Mouse (Mus musculus) lung, embryonic 14.5 days (tissue): ENCODE results near the gene Gm49396. TPM values are rescaled to one million over a fixed set of nuclear protein-coding genes. Genes with fewer than 3 reads are reported as not detected.
A peak's percentile ranks its signal among the peaks of the same experiment; 100 is the strongest.

Source experiments
- ATAC-seq: fragments of 200-750 bp; cut with Nextera tagmentation; 2 replicates; pipeline ENCODE4 v1.8.0; 2017; ENCODE audit warnings: mild to moderate bottlenecking, moderate TSS enrichment, moderate library complexity; ENCODE audit not compliant: insufficient read depth
- DNase-seq: peaks from one replicate; pipeline ENCODE4 v3.0.0-alpha.2; 2015
- H3K27ac ChIP-seq: fragments of 300-500 bp; sonication (generic); 2 replicates; pipeline ENCODE4 v1.5.1; 2014; ENCODE audit warnings: low read depth, mild to moderate bottlenecking, moderate library complexity
- H3K27me3 ChIP-seq: fragments of 300-500 bp; sonication (generic); 2 replicates; pipeline ENCODE4 v1.6.1; 2014; ENCODE audit warnings: low read length, control low read depth; ENCODE audit not compliant: insufficient read depth
- H3K36me3 ChIP-seq: fragments of 300-500 bp; sonication (generic); 2 replicates; pipeline ENCODE4 v1.6.1; 2014; ENCODE audit warnings: control low read depth; ENCODE audit not compliant: insufficient read depth
- H3K4me1 ChIP-seq: fragments of 300-500 bp; sonication (generic); 2 replicates; pipeline ENCODE4 v1.6.1; 2014; ENCODE audit warnings: antibody characterized with exemption, control low read depth; ENCODE audit not compliant: insufficient read depth
- H3K4me2 ChIP-seq: fragments of 300-500 bp; sonication (generic); 2 replicates; pipeline ENCODE4 v1.6.1; 2014; ENCODE audit warnings: mild to moderate bottlenecking
- H3K4me3 ChIP-seq: fragments of 300-500 bp; sonication (generic); 2 replicates; pipeline ENCODE4 v1.5.1; 2014; ENCODE audit warnings: low read depth, low read length
- H3K9ac ChIP-seq: fragments of 300-500 bp; sonication (generic); 2 replicates; pipeline ENCODE4 v1.6.1; 2014
- H3K9me3 ChIP-seq: fragments of 300-500 bp; sonication (generic); 2 replicates; pipeline ENCODE4 v1.6.1; 2016; ENCODE audit warnings: low read depth, low read length, control low read depth
- CTCF ChIP-seq: IDR thresholded peaks from 2 replicates; pipeline ENCODE4 v1.5.1; 2016; ENCODE audit warnings: antibody characterized with exemption, low read depth
- WGBS: fragments of 180-500 bp; shearing (Covaris S2); extraction: QIAGEN DNeasy Blood & Tissue Kit; methylation state at CpG from one replicate; pipeline ENCODE4 v1.1.7; 2014; 5-methylcytosine and 5-hydroxymethylcytosine counted together
- polyA plus RNA-seq: library from polyadenylated mRNA; unstranded; fragments of >200 nt; fragmentation: Nextera tagmentation; extraction: Ambion mirVana; gene quantifications from 2 replicates; pipeline ENCODE4 v1.2.1, GENCODE M21; 2014

The Gm49396 gene
- polyA plus RNA-seq, 1 experiment from 2014 or later: 9.9 TPM

DNA sequence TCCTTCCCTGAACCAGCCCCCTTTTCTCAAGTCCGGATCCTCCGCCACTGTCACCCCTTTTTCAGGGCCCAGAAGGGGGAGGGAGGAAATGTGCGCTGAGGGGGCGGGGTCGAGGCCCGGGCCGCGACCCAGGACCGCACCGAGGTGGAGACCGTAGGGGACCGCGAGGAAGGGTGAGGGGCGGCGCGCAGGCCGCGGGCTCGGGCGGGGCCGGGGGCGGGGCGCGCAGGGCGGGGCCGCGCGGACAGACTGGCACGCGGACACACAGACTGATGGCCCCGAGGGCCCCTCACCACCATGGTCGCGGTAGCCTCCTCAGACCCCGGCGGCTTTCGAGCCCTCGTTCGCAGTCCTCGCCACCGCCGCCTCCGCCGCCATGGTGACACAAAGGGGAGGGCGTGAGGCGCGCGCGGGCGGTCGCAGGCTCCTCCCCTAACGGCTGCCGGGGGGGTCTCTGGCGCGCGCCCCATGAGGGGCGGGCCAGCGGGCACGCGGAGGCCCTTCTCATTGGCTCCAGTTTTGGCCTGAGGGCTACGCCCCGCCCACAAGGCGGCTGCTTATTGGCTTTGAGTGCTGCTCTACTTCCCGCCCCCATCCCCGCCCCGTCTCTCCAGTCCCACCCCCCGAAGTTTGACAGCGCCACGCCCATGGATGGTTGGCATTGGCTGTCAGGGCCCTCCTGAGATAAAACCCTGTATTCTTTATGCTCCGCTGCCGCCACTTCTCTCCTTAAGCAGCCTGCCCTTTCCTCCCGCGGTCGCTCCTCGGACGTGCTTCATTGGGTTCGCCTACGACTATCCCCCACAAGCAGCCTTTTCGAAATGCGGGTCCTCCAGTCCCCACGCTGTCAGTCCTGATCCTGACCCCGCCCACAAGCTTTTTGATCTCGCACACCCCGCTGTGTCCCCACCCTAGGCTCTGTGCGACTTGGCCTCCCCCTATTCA is 28.2 kb upstream of the Gm49396 start, which contains the start of gene Arhgap33:
Arhgap33 (minus strand) TSS at position 428 of the 945 bp plus-strand sequence.
- H3K27me3 ChIP-seq: no peaks in the 10 kb centered on the region
- peaks cover 15% of the 10 kb centered on the region; the same call in 1 of the 2 replicates for H3K4me1 ChIP-seq
- H3K4me2 ChIP-seq: peak within 1 kb of the TSS; percentile 92
- H3K9ac ChIP-seq: peak within 1 kb of the TSS; percentile 69
- peaks cover 40% of the 10 kb centered on the region for H3K36me3 ChIP-seq
- ATAC-seq (peak; percentile 89), DNase-seq (peak; percentile 99)
- H3K9me3 ChIP-seq: no peaks in the 10 kb centered on the region
- peak within 1 kb of the TSS; percentile 50 for H3K27ac ChIP-seq
- no peak for TF ChIP-seq CTCF
- H3K4me3 ChIP-seq: peak within 1 kb of the TSS; percentile 65
- WGBS: under 1% methylated on average over 68 of the region's 84 CpGs

DNA sequence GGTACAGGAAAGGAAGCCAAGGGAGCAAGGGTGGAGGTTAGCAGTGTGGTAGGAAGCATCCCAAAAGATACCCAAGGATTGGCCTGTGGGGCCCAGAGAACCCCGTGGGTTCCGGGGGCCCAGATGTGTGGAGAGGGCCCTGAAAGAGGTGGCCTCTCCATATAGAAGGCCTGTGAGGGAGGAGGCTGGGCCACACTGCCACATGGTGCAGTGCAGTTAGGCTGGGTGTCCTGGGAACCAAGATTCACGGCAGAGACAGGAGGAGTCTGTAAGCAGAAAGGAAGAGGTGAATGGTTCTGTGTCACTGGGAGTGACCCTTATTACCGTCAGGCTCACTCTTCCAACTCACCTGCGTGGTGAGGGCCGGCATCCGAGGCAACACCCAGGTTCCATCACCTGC is 22.6 kb upstream of the Gm49396 start:
- DNase-seq: no peak
- Histone ChIP-seq H3K4me3 (no peak overlapping the region), H3K9ac (no peak overlapping the region), H3K36me3 (peaks cover 57% of the 10 kb centered on the region), H3K4me2 (no peak overlapping the region), H3K9me3 (no peaks in the 10 kb centered on the region), H3K27ac (no peak overlapping the region), H3K27me3 (no peaks in the 10 kb centered on the region), H3K4me1 (no peaks in the 10 kb centered on the region)
- WGBS: 83% methylated on average over 7 of the region's 7 CpGs
- no peak for TF ChIP-seq CTCF
- ATAC-seq: no peak

DNA sequence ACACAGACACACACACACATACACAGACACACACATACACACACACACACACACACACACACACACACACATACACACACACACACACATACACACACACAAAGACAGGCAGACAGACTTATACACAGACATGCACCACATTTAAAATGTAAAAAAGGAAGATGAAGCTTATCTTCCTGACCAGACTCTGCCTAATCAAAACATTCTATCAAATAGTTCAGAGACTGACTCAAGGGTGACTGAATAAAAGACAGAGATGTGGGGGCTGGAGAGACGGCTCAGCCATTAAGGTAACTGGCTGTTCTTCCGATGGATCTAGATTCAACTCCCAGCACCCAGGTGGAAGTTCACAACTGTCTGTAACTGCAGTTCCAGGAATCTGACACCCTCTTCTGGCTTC is 18.8 kb upstream of the Gm49396 start:
- Histone ChIP-seq H3K4me2 (no peak overlapping the region), H3K9me3 (no peaks in the 10 kb centered on the region), H3K36me3 (peaks cover 77% of the 10 kb centered on the region), H3K27me3 (no peaks in the 10 kb centered on the region), H3K9ac (no peak overlapping the region), H3K4me3 (no peak overlapping the region), H3K27ac (no peak overlapping the region), H3K4me1 (no peaks in the 10 kb centered on the region)
- DNase-seq (no peak), ATAC-seq (no peak)
- TF ChIP-seq CTCF: no peak
- WGBS: 77% methylated on average over 2 of the region's 2 CpGs

DNA sequence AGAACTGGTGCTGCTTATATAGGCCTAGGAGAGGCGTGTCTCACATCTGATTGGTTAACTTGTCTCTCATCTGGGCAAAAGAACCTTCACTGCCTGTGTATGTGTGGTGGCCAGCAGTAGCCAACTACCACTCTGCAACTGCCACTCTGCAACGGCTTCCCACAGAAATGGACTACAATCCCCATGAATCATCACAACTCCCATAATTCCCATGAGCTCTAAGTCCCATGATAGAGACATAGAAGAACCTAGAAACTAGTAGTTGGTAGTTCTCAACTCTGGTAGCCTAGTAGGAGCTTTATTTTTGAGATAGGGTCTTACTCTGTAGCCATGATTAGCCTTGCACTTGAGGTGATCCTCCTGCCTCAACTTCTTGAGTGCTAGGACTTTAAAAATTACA is 13.3 kb upstream of the Gm49396 start:
- ATAC-seq: no peak

DNA sequence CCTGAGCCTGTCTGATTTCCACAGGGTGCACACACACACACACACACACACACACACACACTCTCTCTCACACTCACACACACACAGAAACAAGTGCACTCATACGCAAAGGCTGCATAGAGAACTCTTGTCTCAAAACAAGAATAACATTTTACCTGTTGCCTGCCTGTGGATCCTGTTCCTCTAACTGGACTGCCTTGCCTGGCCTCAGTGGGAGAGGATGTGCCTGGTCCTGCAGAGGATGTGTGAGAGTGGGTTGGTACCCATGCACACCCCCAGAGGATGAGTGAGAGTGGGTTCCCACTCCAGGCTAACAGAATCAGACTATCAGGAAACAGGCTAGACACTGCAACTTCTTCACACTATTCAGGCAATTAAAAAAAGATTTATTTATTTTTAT is 12.5 kb upstream of the Gm49396 start:
- no peaks in the 10 kb centered on the region for H3K9me3 ChIP-seq
- no peak for TF ChIP-seq CTCF
- no peak for DNase-seq
- peak overlapping the region; percentile 96; the same call in 1 of the 2 replicates for H3K4me2 ChIP-seq
- peaks cover 8% of the 10 kb centered on the region for H3K4me1 ChIP-seq
- H3K36me3 ChIP-seq: peaks cover 47% of the 10 kb centered on the region
- H3K4me3 ChIP-seq: no peak overlapping the region
- WGBS: 95% methylated on average over 1 of the region's 1 CpGs
- H3K27me3 ChIP-seq: no peaks in the 10 kb centered on the region
- H3K27ac ChIP-seq: no peak overlapping the region
- no peak for ATAC-seq
- no peak overlapping the region for H3K9ac ChIP-seq

More for the DNA sequence above, 13.3 kb upstream of the Gm49396 start:
- H3K27ac ChIP-seq: no peak overlapping the region
- no peak overlapping the region for H3K4me2 ChIP-seq
- no peaks in the 10 kb centered on the region for H3K9me3 ChIP-seq
- TF ChIP-seq CTCF: no peak
- H3K36me3 ChIP-seq: peaks cover 44% of the 10 kb centered on the region
- no peaks in the 10 kb centered on the region for H3K27me3 ChIP-seq
- peaks cover 8% of the 10 kb centered on the region for H3K4me1 ChIP-seq
- no peak overlapping the region for H3K4me3 ChIP-seq
- 95% methylated on average over 2 of the region's 2 CpGs for WGBS
- H3K9ac ChIP-seq: no peak overlapping the region
- no peak for DNase-seq

DNA sequence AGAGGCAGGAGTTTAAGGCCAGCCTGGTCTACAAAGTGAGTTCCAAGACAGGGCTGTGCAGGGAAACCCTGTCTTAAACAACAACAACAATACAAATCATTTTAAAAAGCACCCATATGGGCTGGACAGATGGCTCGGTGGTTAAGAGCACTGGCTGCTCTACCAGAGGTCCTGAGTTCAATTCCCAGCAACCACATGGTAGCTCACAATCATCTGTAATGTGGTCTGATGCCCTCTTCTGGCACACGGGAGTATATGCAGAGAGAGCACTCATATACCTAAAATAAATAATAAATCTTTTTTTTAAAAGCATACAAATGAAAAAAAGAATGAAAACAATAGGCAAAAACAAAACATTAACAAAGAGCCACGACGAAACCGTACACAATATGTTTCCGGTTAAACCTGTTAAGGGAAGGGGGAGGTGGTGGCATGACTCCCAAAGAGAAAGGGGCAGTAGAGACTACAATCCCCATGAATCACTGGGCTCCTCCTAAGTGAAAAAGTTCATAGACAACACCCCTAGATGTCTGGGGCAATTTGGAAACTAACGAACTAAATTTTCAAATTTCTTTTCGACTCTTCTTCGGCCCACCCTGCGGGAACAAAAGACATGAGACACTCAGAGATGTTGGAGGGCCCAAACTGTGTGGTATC is 11.6 kb upstream of the Gm49396 start:
- TF ChIP-seq CTCF: peak; percentile 56
- no peaks in the 10 kb centered on the region for H3K9me3 ChIP-seq
- H3K36me3 ChIP-seq: peaks cover 47% of the 10 kb centered on the region
- peak overlapping the region; percentile 62 for H3K9ac ChIP-seq
- H3K4me2 ChIP-seq: peak overlapping the region; percentile 96
- DNase-seq (peak; percentile 86), ATAC-seq (peak; percentile 71)
- H3K4me3 ChIP-seq: peak overlapping the region; percentile 62
- peaks cover 8% of the 10 kb centered on the region for H3K4me1 ChIP-seq
- H3K27me3 ChIP-seq: no peaks in the 10 kb centered on the region
- peak overlapping the region; percentile 98 for H3K27ac ChIP-seq
- WGBS: 2% methylated on average over 10 of the region's 10 CpGs
